Mouse (Mus musculus) CH12F3 (cell line): ENCODE results near the gene Gm40460.
"Not testable (repeated sequence)": the region's sequence is repeated elsewhere in the genome, so short reads cannot be mapped to it uniquely, and the experiment has no call there.

Source experiments
- in situ Hi-C: fragments of 300-500 bp; cut with MboI; formaldehyde crosslinking; loops from 2 replicates; pipeline ENCODE4 v1.14.3; 2020; ENCODE audit warnings: low sequenced_read_pairs

Gene Gm40460

GRCm38 (mm10) chr7:142240978-142241377, at the start of gene Gm40460:
Gene Gm40460 (minus strand): TSS chr7:142241078.
- in situ Hi-C loops: no loop called here

GRCm38 (mm10) chr7:142285910-142286612, 45.2 kb upstream of the Gm40460 start:
- in situ Hi-C loops: not testable (repeated sequence)

GRCm38 (mm10) chr7:142285130-142285835, 44.4 kb upstream of the Gm40460 start:
- in situ Hi-C loops: no loop called here

- in situ Hi-C loops: no loop called here
These were observed 43.8 kb upstream of the Gm40460 start for GRCm38 (mm10) chr7:142284615-142285080.

- in situ Hi-C loops: no loop called here
These were observed 43.2 kb upstream of the Gm40460 start for GRCm38 (mm10) chr7:142284023-142284591.

GRCm38 (mm10) chr7:142282847-142283246, 42.0 kb upstream of the Gm40460 start:
- in situ Hi-C loops: not testable (repeated sequence)

GRCm38 (mm10) chr7:142279291-142279690, 38.4 kb upstream of the Gm40460 start:
- in situ Hi-C loops: not testable (repeated sequence)

- in situ Hi-C loops: not testable (repeated sequence)
These were observed 37.3 kb upstream of the Gm40460 start for GRCm38 (mm10) chr7:142278183-142278582.

- in situ Hi-C loops: not testable (repeated sequence)
These were observed 33.4 kb upstream of the Gm40460 start, which contains the start of gene Gm4559 for GRCm38 (mm10) chr7:142274263-142274662. Gene Gm4559 (minus strand): TSS chr7:142274363.

- in situ Hi-C loops: not testable (repeated sequence)
These were observed 17.4 kb upstream of the Gm40460 start, which contains the start of gene Gm2431 for GRCm38 (mm10) chr7:142258254-142258653. Gene Gm2431 (minus strand): TSS chr7:142258354.

GRCm38 (mm10) chr7:142255517-142255916, 14.6 kb upstream of the Gm40460 start:
- in situ Hi-C loops: no loop called here

- in situ Hi-C loops: no loop called here
These were observed 8.9 kb upstream of the Gm40460 start for GRCm38 (mm10) chr7:142249824-142250223.

GRCm38 (mm10) chr7:142231540-142231939, 9.3 kb downstream of the Gm40460 start:
- in situ Hi-C loops: no loop called here

GRCm38 (mm10) chr7:142229871-142230270, 11.0 kb downstream of the Gm40460 start, which contains the start of gene Krtap5-5:
Gene Krtap5-5 (minus strand): TSS chr7:142229971.
- in situ Hi-C loops: not testable (repeated sequence)

- in situ Hi-C loops: no loop called here
These were observed 16.4 kb downstream of the Gm40460 start for GRCm38 (mm10) chr7:142224518-142224917.

- in situ Hi-C loops: not testable (repeated sequence)
These were observed 28.7 kb downstream of the Gm40460 start for GRCm38 (mm10) chr7:142212136-142212535.

GRCm38 (mm10) chr7:142211559-142211958, 29.3 kb downstream of the Gm40460 start, which contains the start of gene Gm7579:
Gene Gm7579 (plus strand): TSS chr7:142211859.
- in situ Hi-C loops: no loop called here

GRCm38 (mm10) chr7:142206891-142207290, 34.0 kb downstream of the Gm40460 start:
- in situ Hi-C loops: not testable (repeated sequence)

GRCm38 (mm10) chr7:142205488-142205887, 35.4 kb downstream of the Gm40460 start:
- in situ Hi-C loops: no loop called here

GRCm38 (mm10) chr7:142201064-142201463, 39.8 kb downstream of the Gm40460 start, which contains the start of gene Krtap5-3:
Gene Krtap5-3 (plus strand): TSS chr7:142201364.
- in situ Hi-C loops: no loop called here

GRCm38 (mm10) chr7:142198748-142199147, 42.1 kb downstream of the Gm40460 start:
- in situ Hi-C loops: no loop called here
